Mouse (Mus musculus) heart, adult 2 months (tissue): ENCODE measurements around the gene Tmprss13. TPM values are rescaled to one million over a fixed set of nuclear protein-coding genes. Genes with fewer than 3 reads are reported as not detected.

Source experiments
- DNase-seq, 2 experiments: peaks; one replicate each; pipeline ENCODE4 v3.0.0; 2021
- H3K27ac ChIP-seq: fragments of 200-600 bp; 2 replicates; pipeline ENCODE4 v1.8.1; 2022
- H3K27me3 ChIP-seq: fragments of 200-500 bp; 2 replicates; pipeline ENCODE4 v1.6.1; 2012; ENCODE audit warnings: mild to moderate bottlenecking, low read length, inconsistent platforms, mixed read lengths; ENCODE audit not compliant: control insufficient read depth, insufficient read depth
- H3K36me3 ChIP-seq: fragments of 200-500 bp; 2 replicates; pipeline ENCODE4 v1.6.1; 2012; ENCODE audit warnings: low read length, inconsistent platforms; ENCODE audit not compliant: control insufficient read depth, insufficient read depth
- H3K4me1 ChIP-seq: fragments of 200-500 bp; 2 replicates; pipeline ENCODE4 v1.6.1; 2011; ENCODE audit warnings: low read length; ENCODE audit not compliant: control insufficient read depth, insufficient read depth
- H3K4me3 ChIP-seq: fragments of 200-600 bp; 2 replicates; pipeline ENCODE4 v1.8.1; 2022
- H3K79me2 ChIP-seq: fragments of 200-500 bp; replicated peaks from 2 replicates; pipeline ENCODE4 v1.6.1; 2012; ENCODE audit warnings: mild to moderate bottlenecking, inconsistent platforms, low read length, moderate library complexity, mixed read lengths; ENCODE audit not compliant: control insufficient read depth, insufficient read depth
- H3K9ac ChIP-seq: fragments of 200-500 bp; 2 replicates; pipeline ENCODE4 v1.6.1; 2012; ENCODE audit warnings: low read depth, mild to moderate bottlenecking, control low read depth, inconsistent platforms, low read length, mixed read lengths
- CTCF ChIP-seq: fragments of 200-600 bp; IDR thresholded peaks from 2 replicates; pipeline ENCODE4 v1.8.1; 2022; ENCODE audit warnings: antibody characterized with exemption, mild to moderate bottlenecking, moderate library complexity
- EP300 ChIP-seq: fragments of 200-500 bp; IDR thresholded peaks from 2 replicates; pipeline ENCODE4 v1.6.1; 2011; ENCODE audit warnings: low read depth, low read length, control low read depth; ENCODE audit not compliant: insufficient read depth
- POLR2A ChIP-seq: fragments of 200-500 bp; IDR thresholded peaks from 2 replicates; pipeline ENCODE4 v1.6.1; 2011; ENCODE audit warnings: mild to moderate bottlenecking, low read depth, low read length, control low read depth; ENCODE audit not compliant: insufficient read depth
- WGBS: fragments of 180-500 bp; shearing (Covaris S2); methylation state at CpG from one replicate; pipeline ENCODE4 v1.1.7; 2018; 5-methylcytosine and 5-hydroxymethylcytosine counted together
- intact Hi-C: fragments of 180-260 bp; cut with DNase I; formaldehyde crosslinking; loops from one replicate; pipeline ENCODE4 v1.15.1; 2025
- polyA plus RNA-seq: library from polyadenylated mRNA; depleted of rRNA; stranded (reverse); fragments of >200 nt; gene quantifications from 2 replicates; pipeline ENCODE4 v1.2.3, GENCODE M21; 2012
- total RNA-seq, 2 experiments: library from RNA; stranded (reverse); gene quantifications; 2 replicates each; pipeline ENCODE4 v1.2.3; 2021

Gene Tmprss13
- total and polyA plus RNA-seq, 3 experiments = 5.4 to 6.9 (median 6.9) TPM

DNA sequence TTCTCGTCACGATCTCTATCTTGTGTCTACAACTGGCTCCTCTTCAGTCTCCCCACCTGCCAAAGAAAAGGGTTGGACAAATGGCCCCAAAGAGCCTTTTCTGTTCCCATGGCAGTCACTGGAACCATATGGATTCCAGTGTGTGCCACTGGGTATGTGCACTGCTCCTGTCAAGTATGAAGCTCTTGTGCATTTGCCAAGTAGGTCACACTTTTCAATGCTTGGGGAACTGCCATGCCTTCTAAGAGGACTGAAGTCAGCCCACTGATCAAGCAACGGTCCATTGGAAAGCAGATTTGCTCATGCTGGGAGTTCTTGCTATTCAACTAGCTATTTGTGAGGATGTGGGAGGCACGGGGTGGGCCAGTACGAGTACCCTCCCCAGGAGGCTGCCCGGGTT lies 2.6 kb downstream of the Tmprss13 start:
- intact Hi-C loops = no loop called here
- no peaks in the 10 kb centered on the region for H3K27me3 ChIP-seq
- no peaks in the 10 kb centered on the region for H3K79me2 ChIP-seq
- H3K9ac ChIP-seq = no peak overlapping the region
- H3K4me3 ChIP-seq = no peak overlapping the region
- H3K27ac ChIP-seq = no peak overlapping the region
- DNase-seq = no peak
- no peaks in the 10 kb centered on the region for H3K36me3 ChIP-seq
- H3K4me1 ChIP-seq = no peaks in the 10 kb centered on the region
- TF ChIP-seq EP300 (no peak), CTCF (no peak), POLR2A (no peak)
- 78% methylated on average over 6 of the region's 6 CpGs for WGBS

DNA sequence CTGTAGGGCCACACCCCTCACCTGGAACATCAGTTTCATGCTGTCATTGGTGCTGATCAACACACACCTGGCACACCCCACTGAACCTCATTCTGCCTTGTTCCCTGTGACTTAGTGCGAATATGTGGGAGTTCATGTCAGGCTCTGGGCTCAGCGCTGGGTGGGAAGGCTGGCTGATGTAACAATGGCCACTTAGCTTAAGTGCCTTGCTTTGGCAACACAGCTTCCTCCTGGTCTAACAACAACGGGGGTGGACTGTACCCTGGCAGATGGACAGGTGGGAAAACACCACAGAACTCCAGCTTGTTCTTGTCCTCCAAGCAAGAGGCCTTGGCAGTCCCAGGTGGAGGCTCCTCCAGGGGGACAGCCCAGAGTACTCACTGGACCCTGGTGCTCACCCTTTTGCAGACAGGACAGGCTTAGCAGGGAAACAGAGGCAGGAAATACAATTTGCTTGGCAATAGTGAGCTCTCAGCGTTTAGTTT lies 3.1 kb downstream of the Tmprss13 start:
- H3K27me3 ChIP-seq = no peaks in the 10 kb centered on the region
- H3K79me2 ChIP-seq = no peaks in the 10 kb centered on the region
- H3K9ac ChIP-seq = no peak overlapping the region
- no peak for DNase-seq
- intact Hi-C loops = no loop called here
- no peak overlapping the region for H3K27ac ChIP-seq
- no peak overlapping the region for H3K4me3 ChIP-seq
- 56% methylated on average over 4 of the region's 4 CpGs for WGBS
- H3K4me1 ChIP-seq = no peaks in the 10 kb centered on the region
- H3K36me3 ChIP-seq = no peaks in the 10 kb centered on the region
- TF ChIP-seq EP300 (no peak), POLR2A (no peak), CTCF (no peak)

DNA sequence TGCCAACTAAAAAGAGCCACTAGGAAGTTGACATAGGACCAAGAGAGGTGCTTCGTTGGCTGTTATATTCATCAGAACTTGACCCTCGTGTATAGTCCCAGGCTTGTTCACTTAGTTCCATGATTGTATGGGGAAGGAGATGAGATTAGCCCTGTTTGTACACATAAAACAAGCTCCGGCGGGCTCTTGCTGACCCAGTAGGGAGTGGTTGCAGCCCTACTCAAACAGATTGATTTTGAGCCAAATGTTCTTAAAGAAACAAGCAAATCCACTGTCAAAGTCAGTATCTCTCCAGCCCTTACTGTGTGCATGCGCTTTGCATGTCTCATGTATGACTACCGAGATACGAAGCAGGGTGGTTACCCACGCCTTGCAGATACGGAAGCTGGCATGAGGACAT lies 7.5 kb downstream of the Tmprss13 start:
- Histone ChIP-seq H3K4me3 (no peak overlapping the region), H3K27me3 (no peaks in the 10 kb centered on the region), H3K79me2 (no peaks in the 10 kb centered on the region), H3K9ac (no peak overlapping the region), H3K4me1 (no peaks in the 10 kb centered on the region), H3K36me3 (no peaks in the 10 kb centered on the region), H3K27ac (no peak overlapping the region)
- TF ChIP-seq POLR2A (no peak), EP300 (no peak), CTCF (no peak)
- intact Hi-C loops = no loop called here
- no peak for DNase-seq
- 85% methylated on average over 9 of the region's 9 CpGs for WGBS

DNA sequence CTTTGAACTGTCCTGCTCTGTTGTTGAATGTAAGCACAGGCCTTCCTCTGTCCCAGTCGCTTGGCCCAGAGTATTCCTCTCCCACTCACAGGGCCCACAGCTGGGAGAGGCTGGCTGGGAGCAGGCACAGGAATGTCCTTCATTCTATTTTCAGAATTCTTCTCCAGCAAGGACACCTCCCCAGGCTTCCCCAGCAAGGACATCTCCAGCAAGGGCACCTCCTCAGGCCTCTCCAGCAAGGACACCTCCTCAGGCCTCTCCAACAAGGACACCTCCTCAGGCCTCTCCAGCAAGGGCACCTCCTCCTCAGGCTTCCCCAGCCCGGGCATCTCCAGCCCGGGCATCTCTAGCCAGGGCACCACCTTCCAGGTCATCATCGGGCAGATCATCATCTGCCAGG lies 9.4 kb downstream of the Tmprss13 start:
- Histone ChIP-seq H3K27me3 (no peaks in the 10 kb centered on the region), H3K79me2 (no peaks in the 10 kb centered on the region), H3K27ac (no peak overlapping the region; the same call in 1 of the 2 replicates), H3K4me1 (no peaks in the 10 kb centered on the region), H3K4me3 (no peak overlapping the region), H3K36me3 (no peaks in the 10 kb centered on the region), H3K9ac (no peak overlapping the region)
- 73% methylated on average over 4 of the region's 4 CpGs for WGBS
- DNase-seq = peak in 1 of 2 experiments; percentile 9
- TF ChIP-seq EP300 (no peak), CTCF (no peak), POLR2A (no peak)
- intact Hi-C loops = no loop called here

DNA sequence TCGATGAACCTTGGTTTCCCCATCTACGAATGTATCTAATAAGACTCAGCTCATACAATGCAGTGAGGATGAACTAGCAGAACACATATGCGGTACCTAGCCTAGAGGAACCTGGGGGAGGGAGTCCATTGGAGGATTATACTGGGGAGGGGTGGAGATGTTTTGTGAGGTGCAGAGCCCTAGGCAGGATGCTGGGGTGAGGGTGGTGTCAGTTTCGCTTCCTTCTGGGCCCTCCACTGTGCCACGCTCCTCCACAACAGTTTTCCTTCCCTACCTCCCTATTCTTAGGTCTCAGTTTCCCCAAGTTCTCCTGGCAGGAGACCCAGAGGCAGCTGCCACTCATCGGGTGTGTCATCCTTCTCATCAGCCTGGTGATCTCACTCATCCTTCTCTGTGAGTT lies 10.7 kb downstream of the Tmprss13 start:
- no peaks in the 10 kb centered on the region for H3K36me3 ChIP-seq
- no peak overlapping the region for H3K9ac ChIP-seq
- intact Hi-C loops = no loop called here
- H3K4me3 ChIP-seq = no peak overlapping the region
- H3K27me3 ChIP-seq = no peaks in the 10 kb centered on the region
- TF ChIP-seq CTCF (no peak), POLR2A (no peak), EP300 (no peak)
- DNase-seq = no peak
- H3K79me2 ChIP-seq = no peaks in the 10 kb centered on the region
- H3K27ac ChIP-seq = no peak overlapping the region
- no peaks in the 10 kb centered on the region for H3K4me1 ChIP-seq
- 75% methylated on average over 6 of the region's 6 CpGs for WGBS

DNA sequence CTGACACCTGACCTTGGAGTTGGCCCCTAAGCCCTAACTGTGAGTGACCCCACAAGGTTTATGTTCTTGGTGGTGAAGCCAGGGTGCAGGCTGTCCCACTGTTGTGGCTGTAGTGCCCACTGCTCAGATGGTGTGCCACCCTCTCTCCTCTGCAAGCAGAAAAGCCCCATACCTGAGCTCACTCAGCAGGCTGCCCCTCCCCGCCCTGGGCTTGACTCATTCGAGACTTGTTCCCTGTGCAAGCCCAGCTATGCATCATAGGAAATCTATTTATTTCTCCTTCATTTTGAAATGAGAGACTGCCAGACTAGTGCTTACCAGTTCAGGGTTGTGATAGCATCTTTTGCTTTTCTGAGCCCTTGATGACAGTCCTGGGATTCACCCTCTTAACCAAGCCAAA lies 18.5 kb downstream of the Tmprss13 start:
- whole genome bisulfite sequencing = 79% methylated on average over 2 of the region's 2 CpGs
- no peaks in the 10 kb centered on the region for H3K79me2 ChIP-seq
- H3K4me1 ChIP-seq = no peaks in the 10 kb centered on the region
- no peaks in the 10 kb centered on the region for H3K27me3 ChIP-seq
- intact Hi-C loops = no loop called here
- TF ChIP-seq CTCF = no peak
- no peak for TF ChIP-seq POLR2A
- TF ChIP-seq EP300 = no peak
- H3K36me3 ChIP-seq = no peaks in the 10 kb centered on the region
- H3K9ac ChIP-seq = no peak overlapping the region
- DNase-seq = no peak
- H3K27ac ChIP-seq = no peak overlapping the region
- no peak overlapping the region for H3K4me3 ChIP-seq
